Mouse (Mus musculus): Measurements from ENCODE around the gene Arsb. TPM values are rescaled to one million over a fixed set of nuclear protein-coding genes. Genes with fewer than 3 reads are reported as not detected.

Gene Arsb
- polyA plus RNA-seq, 1 experiment = not detected

- H3K4me1 ChIP-seq (ENCODE audit: control insufficient read depth, insufficient read depth, low read length) = no peaks in the 10 kb centered on the region
- no peak overlapping the region for H3K4me3 ChIP-seq (ENCODE audit: insufficient read depth, low read depth, low read length)
- no peak overlapping the region for H3K27ac ChIP-seq (ENCODE audit: insufficient read depth, low read depth, low read length)
- TF ChIP-seq CTCF (IDR thresholded peaks at IDR 0.05; ENCODE audit: insufficient read depth, low read depth, low read length) = no peak
- TF ChIP-seq POLR2A (IDR thresholded peaks at IDR 0.05; ENCODE audit: insufficient read depth, low read depth, low read length) = no peak
- 95% methylated on average over 2 of the region's 2 CpGs for WGBS
Measured at GRCm38 (mm10) chr13:93861211-93861610, 89.8 kb downstream of the Arsb start.

GRCm38 (mm10) chr13:93864066-93864740 lies 92.8 kb downstream of the Arsb start:
- WGBS = 66% methylated on average over 8 of the region's 8 CpGs
- no peak overlapping the region for H3K27ac ChIP-seq (ENCODE audit: insufficient read depth, low read depth, low read length)
- no peak for TF ChIP-seq CTCF (IDR thresholded peaks at IDR 0.05; ENCODE audit: insufficient read depth, low read depth, low read length)
- TF ChIP-seq POLR2A (IDR thresholded peaks at IDR 0.05; ENCODE audit: insufficient read depth, low read depth, low read length) = no peak
- no peak overlapping the region for H3K4me3 ChIP-seq (ENCODE audit: insufficient read depth, low read depth, low read length)
- no peaks in the 10 kb centered on the region for H3K4me1 ChIP-seq (ENCODE audit: control insufficient read depth, insufficient read depth, low read length)

- 0 out of 2 replicates have a peak, but pooled peaks cover under 1% of the 10 kb centered on the region for H3K4me1 ChIP-seq (ENCODE audit: control insufficient read depth, insufficient read depth, low read length)
- H3K27ac ChIP-seq (ENCODE audit: insufficient read depth, low read depth, low read length) = no peak overlapping the region
- 76% methylated on average over 5 of the region's 5 CpGs for WGBS
- no peak overlapping the region for H3K4me3 ChIP-seq (ENCODE audit: insufficient read depth, low read depth, low read length)
- TF ChIP-seq CTCF (IDR thresholded peaks at IDR 0.05; ENCODE audit: insufficient read depth, low read depth, low read length) (no peak), POLR2A (IDR thresholded peaks at IDR 0.05; ENCODE audit: insufficient read depth, low read depth, low read length) (no peak)
Measured at GRCm38 (mm10) chr13:93866638-93867037, 95.2 kb downstream of the Arsb start.

GRCm38 (mm10) chr13:93871681-93872080 lies 100.3 kb downstream of the Arsb start:
- WGBS = 67% methylated on average over 10 of the region's 10 CpGs
- 0 out of 2 replicates have a peak, but pooled peaks cover 5% of the 10 kb centered on the region for H3K4me1 ChIP-seq (ENCODE audit: control insufficient read depth, insufficient read depth, low read length)
- TF ChIP-seq POLR2A (IDR thresholded peaks at IDR 0.05; ENCODE audit: insufficient read depth, low read depth, low read length) = no peak
- TF ChIP-seq CTCF (IDR thresholded peaks at IDR 0.05; ENCODE audit: insufficient read depth, low read depth, low read length) = no peak
- H3K27ac ChIP-seq (ENCODE audit: insufficient read depth, low read depth, low read length) = no peak overlapping the region
- H3K4me3 ChIP-seq (ENCODE audit: insufficient read depth, low read depth, low read length) = no peak overlapping the region

GRCm38 (mm10) chr13:93872591-93872990 lies 101.2 kb downstream of the Arsb start:
- H3K27ac ChIP-seq (ENCODE audit: insufficient read depth, low read depth, low read length) = no peak overlapping the region
- no peak overlapping the region for H3K4me3 ChIP-seq (ENCODE audit: insufficient read depth, low read depth, low read length)
- 0 out of 2 replicates have a peak, but pooled peaks cover 5% of the 10 kb centered on the region for H3K4me1 ChIP-seq (ENCODE audit: control insufficient read depth, insufficient read depth, low read length)
- 74% methylated on average over 6 of the region's 6 CpGs for WGBS
- TF ChIP-seq CTCF (IDR thresholded peaks at IDR 0.05; ENCODE audit: insufficient read depth, low read depth, low read length) (no peak), POLR2A (IDR thresholded peaks at IDR 0.05; ENCODE audit: insufficient read depth, low read depth, low read length) (no peak)

- H3K4me3 ChIP-seq (ENCODE audit: insufficient read depth, low read depth, low read length) = no peak overlapping the region
- WGBS = 89% methylated on average over 2 of the region's 2 CpGs
- no peaks in the 10 kb centered on the region for H3K4me1 ChIP-seq (ENCODE audit: control insufficient read depth, insufficient read depth, low read length)
- TF ChIP-seq CTCF (IDR thresholded peaks at IDR 0.05; ENCODE audit: insufficient read depth, low read depth, low read length) = no peak
- no peak overlapping the region for H3K27ac ChIP-seq (ENCODE audit: insufficient read depth, low read depth, low read length)
Measured at GRCm38 (mm10) chr13:93877924-93878323, 106.5 kb downstream of the Arsb start.

- WGBS = 75% methylated on average over 5 of the region's 5 CpGs
- no peak overlapping the region for H3K27ac ChIP-seq (ENCODE audit: insufficient read depth, low read depth, low read length)
- no peak for TF ChIP-seq POLR2A (IDR thresholded peaks at IDR 0.05; ENCODE audit: insufficient read depth, low read depth, low read length)
- TF ChIP-seq CTCF (IDR thresholded peaks at IDR 0.05; ENCODE audit: insufficient read depth, low read depth, low read length) = no peak
Measured at GRCm38 (mm10) chr13:93879426-93879825, 108.0 kb downstream of the Arsb start.

GRCm38 (mm10) chr13:93882132-93882531 lies 110.7 kb downstream of the Arsb start:
- Histone ChIP-seq H3K4me3 (ENCODE audit: insufficient read depth, low read depth, low read length) (no peak overlapping the region), H3K4me1 (ENCODE audit: control insufficient read depth, insufficient read depth, low read length) (peaks cover 5% of the 10 kb centered on the region; the same call in 1 of the 2 replicates), H3K27ac (ENCODE audit: insufficient read depth, low read depth, low read length) (no peak overlapping the region)
- WGBS = 83% methylated on average over 3 of the region's 3 CpGs
- TF ChIP-seq CTCF (IDR thresholded peaks at IDR 0.05; ENCODE audit: insufficient read depth, low read depth, low read length) (no peak), POLR2A (IDR thresholded peaks at IDR 0.05; ENCODE audit: insufficient read depth, low read depth, low read length) (no peak)

More at GRCm38 (mm10) chr13:93879426-93879825, 108.0 kb downstream of the Arsb start:
- Histone ChIP-seq H3K4me3 (ENCODE audit: insufficient read depth, low read depth, low read length) (no peak overlapping the region), H3K4me1 (ENCODE audit: control insufficient read depth, insufficient read depth, low read length) (peaks cover 2% of the 10 kb centered on the region; the same call in 1 of the 2 replicates)

- peaks cover 9% of the 10 kb centered on the region; the same call in 1 of the 2 replicates for H3K4me1 ChIP-seq (ENCODE audit: control insufficient read depth, insufficient read depth, low read length)
- TF ChIP-seq POLR2A (IDR thresholded peaks at IDR 0.05; ENCODE audit: insufficient read depth, low read depth, low read length) = no peak
- TF ChIP-seq CTCF (IDR thresholded peaks at IDR 0.05; ENCODE audit: insufficient read depth, low read depth, low read length) = no peak
- 92% methylated on average over 5 of the region's 5 CpGs for WGBS
- H3K27ac ChIP-seq (ENCODE audit: insufficient read depth, low read depth, low read length) = no peak overlapping the region
- H3K4me3 ChIP-seq (ENCODE audit: insufficient read depth, low read depth, low read length) = no peak overlapping the region
Measured at GRCm38 (mm10) chr13:93886999-93887398, 115.6 kb downstream of the Arsb start.
